Comparison of ENCODE assay signal across 9 mouse cellular contexts in genomic region chr4:36186231-36186922, GRCm38 (mm10).
DNase-seq lines count a peak whose midpoint lies in the region; ATAC-seq and TF ChIP-seq lines count a peak whose summit lies in the region.
"Had no signal": no experiment of that assay in that cellular context is flagged by ENCODE, and none has a peak within 500 bp of the region (broad histone marks: within the 10 kb centered on the region; RNA-seq: fewer than 3 reads in every experiment).

No protein-coding gene starts in this region.

- TF ChIP-seq POLR2A in kidney, adult 2 months (IDR thresholded peaks at IDR 0.05; ENCODE audit: low read depth, low read length) = no peak

- 22% methylated on average over 7 of the region's 7 CpGs for WGBS in kidney, adult 2 months
- 44% methylated on average over 7 of the region's 7 CpGs for WGBS in kidney, embryonic 15.5 days

- no peak overlapping the region for H3K4me3 ChIP-seq in kidney, adult 2 months (ENCODE audit: insufficient read depth, low read depth, low read length)
- H3K4me3 ChIP-seq in kidney, embryonic 15.5 days (replicated peaks) = no peak overlapping the region

- H3K27me3 ChIP-seq in kidney, adult 2 months (replicated peaks; ENCODE audit: control insufficient read depth, insufficient read depth, low read length) = no peaks in the 10 kb centered on the region
- no peaks in the 10 kb centered on the region for H3K27me3 ChIP-seq in kidney, embryonic 15.5 days

- no peak overlapping the region for H3K27ac ChIP-seq in kidney, adult 2 months (ENCODE audit: insufficient read depth, low read depth, low read length)
- no peak overlapping the region for H3K27ac ChIP-seq in kidney, embryonic 15.5 days
- H3K27ac ChIP-seq: macrophage had no signal

- H3K36me3 ChIP-seq in kidney, adult 2 months (ENCODE audit: control insufficient read depth, insufficient read depth, low read length) = no peaks in the 10 kb centered on the region
- no peaks in the 10 kb centered on the region for H3K36me3 ChIP-seq in kidney, embryonic 15.5 days

- no peak overlapping the region for H3K9ac ChIP-seq in kidney, embryonic 15.5 days

- no peak for TF ChIP-seq CTCF in kidney, adult 2 months (conservative IDR thresholded peaks at IDR 0.05; ENCODE audit: insufficient read depth, insufficient read length, low read depth, low read length)

- ATAC-seq in kidney, embryonic 15.5 days (replicated peaks; ENCODE audit: low FRiP score) = no peak

- intact Hi-C loops in left cerebral cortex, postnatal 36 days (cut with DNase I) = no loop called here

- no peak overlapping the region for H3K4me2 ChIP-seq in kidney, embryonic 15.5 days

- no peaks in the 10 kb centered on the region for H3K4me1 ChIP-seq in kidney, adult 2 months (ENCODE audit: control insufficient read depth, insufficient read depth, low read length)
- H3K4me1 ChIP-seq in kidney, embryonic 15.5 days = no peaks in the 10 kb centered on the region

- H3K9me3 ChIP-seq in kidney, embryonic 15.5 days (replicated peaks) = no peaks in the 10 kb centered on the region

- DNase-seq in adrenal gland, adult 18-20 months (ENCODE audit: low spot score in 2 of 2) = peak; percentile 2 to 18
- no peak for DNase-seq in adrenal gland, adult 8-10 months
- peak; percentile 68 for DNase-seq in kidney, adult 2 months
- DNase-seq in frontal cortex, adult 2 months (ENCODE audit: extremely low spot score in 1 of 2, low spot score in 1 of 2) = peak; percentile 21 to 67
- DNase-seq in left cerebral cortex, postnatal 36 days (ENCODE audit: low spot score in 2 of 2) = peak; percentile 13 to 34
- DNase-seq in thymus, adult 18-20 months = no peak
- DNase-seq in thymus, postnatal 10 days (ENCODE audit: low spot score in 2 of 2) = no peak

Comparison
In these comparisons a context has a peak if more than half of its experiments do, and no peak if none do; other contexts are left out.
1. DNase-seq: peak in adrenal gland, adult 18-20 months (2 of 2), kidney, adult 2 months (single experiment), frontal cortex, adult 2 months (2 of 2) and left cerebral cortex, postnatal 36 days (2 of 2); none in adrenal gland, adult 8-10 months (single experiment), thymus, adult 18-20 months (0 of 2) and thymus, postnatal 10 days (0 of 2).